Mouse (Mus musculus) 416B (cell line): ENCODE measurements around the gene Lrrc8a.

ENCODE experiments used
- DNase-seq: peaks from one replicate; pipeline ENCODE4 v3.0.0; 2011; ENCODE audit warnings: low read depth

The Lrrc8a gene

DNA sequence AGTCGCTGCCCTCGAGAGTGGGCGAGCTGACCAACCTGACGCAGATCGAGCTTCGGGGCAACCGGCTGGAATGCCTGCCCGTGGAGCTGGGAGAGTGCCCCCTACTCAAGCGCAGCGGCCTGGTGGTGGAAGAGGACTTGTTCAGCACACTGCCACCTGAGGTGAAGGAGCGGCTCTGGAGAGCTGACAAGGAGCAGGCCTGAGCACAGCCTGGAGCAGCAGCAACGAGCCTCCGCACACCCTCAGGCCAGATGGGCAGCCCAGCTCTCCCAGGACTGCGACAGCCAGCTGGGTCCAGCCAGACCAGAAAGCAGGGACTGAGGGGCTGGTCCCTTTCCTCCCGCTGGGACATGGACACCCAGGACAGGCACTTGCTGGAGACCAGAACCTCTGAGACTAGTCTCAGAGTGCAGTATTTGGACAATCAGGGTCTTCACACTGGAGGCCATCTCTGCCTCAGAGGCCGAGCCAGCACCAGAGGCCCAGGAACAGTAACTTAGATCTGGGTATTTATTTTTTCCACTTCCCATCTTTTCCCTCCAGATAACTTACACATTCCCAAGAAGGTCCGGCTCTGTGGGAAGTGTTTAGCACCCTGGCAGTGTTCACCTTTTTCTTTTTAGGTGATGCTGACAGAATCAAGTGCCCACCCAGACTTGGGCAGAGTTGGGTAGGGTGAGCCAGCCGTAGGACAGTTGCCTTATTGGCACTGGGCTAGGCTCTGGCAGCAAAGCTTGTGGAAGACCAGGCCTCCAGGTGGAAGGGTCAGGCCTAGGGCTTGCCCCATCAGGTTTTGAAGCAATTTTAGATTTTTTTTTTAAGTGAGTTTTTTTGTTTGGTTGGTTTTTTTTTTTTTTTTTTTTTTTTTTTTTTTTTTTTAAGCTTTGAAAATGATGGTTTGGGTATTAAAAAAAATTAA lies 24.7 kb downstream of the Lrrc8a start:
- no peak for DNase-seq

DNA sequence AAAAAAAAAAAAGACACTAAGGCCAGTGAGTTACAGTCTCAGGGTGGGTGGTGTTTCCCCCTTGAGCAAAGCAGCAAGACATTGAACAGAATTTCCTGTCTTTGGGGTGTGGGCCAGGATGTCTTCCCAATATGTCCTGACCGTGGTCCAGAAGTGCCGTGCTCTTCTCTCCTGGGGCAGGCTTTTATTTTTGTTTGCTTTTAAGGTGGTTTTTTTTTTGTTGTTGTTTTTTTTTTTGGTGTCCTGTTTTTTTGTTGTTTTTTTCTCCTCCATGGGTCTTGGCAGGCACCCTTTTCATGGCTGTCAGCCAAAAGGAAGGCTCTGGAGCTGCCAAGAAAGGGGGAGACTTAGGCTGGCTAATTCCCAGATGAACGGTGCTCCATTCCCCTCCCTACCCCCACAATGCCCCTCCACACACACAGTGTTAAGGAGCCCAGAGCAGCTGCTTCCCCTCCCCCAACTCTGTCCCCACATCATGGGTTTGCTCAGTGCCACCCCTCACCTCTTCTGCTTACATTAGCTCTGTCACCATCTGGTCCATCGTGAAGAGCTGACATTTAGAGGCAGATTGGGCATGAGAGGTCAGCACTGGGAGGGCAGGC lies 25.4 kb downstream of the Lrrc8a start:
- no peak for DNase-seq

DNA sequence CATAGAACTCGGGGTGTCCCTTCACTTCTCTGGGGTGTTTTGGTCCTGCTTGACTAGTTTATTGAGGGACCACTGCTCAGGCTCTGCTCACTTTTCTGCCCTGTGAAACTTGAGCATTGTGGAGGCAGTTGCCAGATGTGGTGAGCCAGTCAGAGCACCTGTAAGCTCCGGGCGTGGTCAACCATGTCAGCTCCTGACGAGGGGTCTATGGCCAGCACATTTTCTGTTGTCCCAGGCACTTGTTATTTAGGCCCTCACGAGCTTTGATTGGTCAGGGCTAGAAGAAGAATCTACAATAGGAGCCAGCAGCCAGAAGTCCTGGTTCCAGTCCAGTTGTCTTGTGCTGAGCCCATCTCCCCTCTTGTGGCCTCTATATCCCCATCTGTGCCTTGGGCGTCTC lies 26.3 kb downstream of the Lrrc8a start:
- DNase-seq: no peak

DNA sequence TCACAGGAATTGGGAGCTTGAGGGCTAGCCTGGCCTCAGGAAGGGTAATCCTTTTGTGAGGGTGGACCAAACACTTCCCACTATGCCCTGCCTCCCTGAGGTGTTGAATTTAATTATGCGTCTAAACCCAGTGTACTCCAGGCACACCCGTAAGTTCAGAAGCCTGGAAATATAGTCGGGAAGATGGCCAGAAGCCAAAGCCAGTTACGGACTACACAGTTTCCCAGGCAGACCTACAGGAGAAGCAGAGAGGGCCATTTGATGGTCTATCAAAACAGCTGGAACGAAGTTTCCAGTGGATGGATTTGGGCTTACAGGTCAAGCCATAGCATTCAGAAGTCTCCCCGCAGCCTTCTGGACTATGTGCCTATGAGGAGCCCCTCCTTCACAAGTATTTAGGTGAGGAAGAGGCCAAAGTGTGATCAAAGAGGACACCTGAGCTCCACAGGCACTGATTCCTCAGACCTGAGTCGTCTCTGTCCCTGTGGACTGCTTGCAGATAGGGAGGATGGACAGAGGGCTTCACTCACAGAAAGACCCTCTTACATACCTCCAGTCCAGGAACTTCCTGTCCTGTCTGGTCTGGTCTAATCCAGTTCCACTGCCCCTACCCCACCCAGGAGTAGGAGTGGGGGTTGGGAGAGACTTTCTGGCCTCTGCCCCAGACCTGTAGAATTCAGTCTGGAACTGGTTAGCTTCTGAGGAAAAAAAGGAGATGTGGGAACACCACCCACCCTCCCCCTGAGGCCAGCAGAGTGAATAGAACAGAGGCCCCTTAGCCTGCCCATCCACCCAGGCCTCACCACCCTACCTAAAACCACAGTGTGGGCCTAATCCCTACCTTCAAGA lies 27.4 kb downstream of the Lrrc8a start:
- DNase-seq: no peak

DNA sequence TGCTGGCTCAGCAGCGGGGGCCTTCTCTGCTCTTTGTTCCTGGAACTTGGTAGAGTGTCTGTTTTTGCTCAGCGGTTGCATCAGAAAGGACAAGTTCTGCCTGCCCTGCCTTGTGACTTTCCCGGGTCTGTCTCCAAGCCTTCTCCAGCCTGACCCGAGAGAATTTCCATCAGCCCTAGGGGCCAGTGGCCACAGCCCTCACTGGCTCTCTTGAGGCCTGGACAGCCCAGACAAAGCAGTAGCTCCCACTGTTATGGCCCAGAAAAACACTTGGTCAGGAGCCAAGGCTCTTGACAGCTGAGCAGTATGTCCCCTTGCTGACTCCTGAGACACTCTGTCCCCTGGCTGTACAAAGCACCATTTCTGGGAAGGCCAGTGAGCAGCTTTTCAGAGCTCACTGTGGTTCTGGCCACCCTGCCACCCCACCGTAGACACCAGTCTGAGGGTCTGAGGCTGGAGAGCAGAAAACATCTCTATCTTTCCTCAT lies 28.3 kb downstream of the Lrrc8a start, which contains the start of gene Phyhd1:
Phyhd1 (plus strand) TSS at position 437 of the 487 bp plus-strand sequence.
- no peak for DNase-seq

DNA sequence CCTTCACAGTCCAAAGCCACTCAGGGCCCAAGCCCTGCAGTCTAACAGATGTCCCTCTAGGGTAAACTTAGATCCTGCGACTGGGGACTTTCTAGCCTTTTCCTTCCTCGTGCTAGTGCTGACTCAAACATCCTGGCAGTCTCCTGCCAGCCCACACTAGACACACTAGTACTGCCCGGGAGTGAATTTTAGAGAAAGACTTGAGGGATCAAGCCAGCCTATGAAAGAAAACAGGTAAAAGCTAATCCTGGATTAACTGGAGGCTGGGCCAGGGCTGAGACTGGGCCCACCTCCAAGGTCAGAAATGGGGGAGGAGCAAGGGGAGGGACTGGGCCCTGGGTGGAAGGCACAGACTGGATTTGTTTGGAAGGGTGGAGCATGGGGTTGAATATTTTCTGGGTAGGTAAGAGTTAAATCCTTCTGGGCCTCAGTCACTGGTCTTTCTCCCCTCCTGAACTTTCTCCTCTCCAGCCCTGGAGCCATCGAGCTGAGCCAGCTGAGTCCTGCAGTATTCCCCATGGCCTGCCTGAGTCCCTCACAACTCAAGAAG lies 29.0 kb downstream of the Lrrc8a start:
- DNase-seq: peak; percentile 57

DNA sequence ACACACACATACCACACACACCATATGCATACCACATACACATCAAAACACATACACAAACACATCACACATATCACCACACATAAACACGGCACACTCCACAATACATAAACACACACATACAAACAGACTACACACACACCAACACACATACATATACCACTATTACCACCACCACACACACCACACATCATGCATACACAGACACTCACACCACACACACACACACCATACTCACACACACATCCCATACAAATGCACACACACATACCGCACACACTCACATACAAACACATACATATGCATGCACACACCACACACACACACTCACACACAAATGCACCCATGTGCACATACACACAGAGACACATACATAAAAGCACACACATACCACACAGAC lies 30.0 kb downstream of the Lrrc8a start:
- no peak for DNase-seq

DNA sequence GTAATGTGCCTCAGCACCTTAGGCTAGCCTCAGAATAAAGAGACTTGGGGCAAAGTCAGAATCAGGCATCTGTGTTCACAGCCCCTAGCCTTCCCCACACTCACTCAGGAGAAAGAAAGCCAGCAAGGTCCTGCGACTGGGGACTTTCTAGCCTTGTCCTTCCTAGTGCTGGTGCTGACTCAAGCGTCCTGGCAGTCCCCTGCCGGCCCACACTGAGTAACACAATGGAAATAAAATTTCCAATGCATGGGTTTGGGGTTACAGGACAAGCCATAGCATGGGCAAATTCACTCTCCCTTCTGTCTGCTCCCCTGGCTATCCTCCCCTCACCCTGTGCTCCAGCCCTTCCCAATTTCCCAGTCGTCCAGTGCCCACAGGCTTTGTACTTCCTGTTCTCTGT lies 30.9 kb downstream of the Lrrc8a start:
- no peak for DNase-seq

DNA sequence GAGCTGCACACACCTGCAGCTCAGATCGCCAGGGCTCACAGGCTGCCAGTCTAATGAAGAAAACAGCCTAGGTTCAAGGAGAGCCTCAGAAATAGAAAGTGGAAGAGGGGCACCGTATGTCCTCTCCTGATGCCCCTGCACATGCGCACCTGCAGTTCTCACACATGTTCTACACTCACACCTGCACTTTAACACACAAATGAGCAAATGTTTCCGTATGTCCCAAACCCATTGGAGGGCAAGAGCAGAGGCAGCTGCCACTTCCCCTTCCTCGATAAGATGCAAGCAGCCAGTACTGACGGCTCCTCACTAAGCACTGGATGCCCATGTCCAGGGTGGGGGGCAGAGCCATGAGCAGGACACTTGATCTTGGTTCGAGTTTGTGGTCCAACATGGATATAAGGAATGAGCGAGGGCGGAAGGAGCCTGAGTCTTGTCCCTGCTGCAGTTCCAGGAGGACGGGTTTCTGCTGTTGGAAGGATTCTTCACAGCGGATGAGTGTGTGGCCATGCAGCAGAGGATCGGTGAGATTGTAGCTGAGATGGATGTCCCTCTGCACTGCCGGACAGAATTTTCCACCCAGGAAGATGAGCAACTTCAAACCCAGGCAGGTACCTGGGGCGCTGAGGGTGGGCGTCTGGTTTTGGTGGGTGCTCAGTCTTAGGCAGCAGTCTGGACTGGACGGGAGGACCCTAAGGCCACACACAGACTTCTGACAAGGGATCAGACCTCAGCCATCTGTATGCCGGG lies 31.9 kb downstream of the Lrrc8a start:
- DNase-seq: no peak

DNA sequence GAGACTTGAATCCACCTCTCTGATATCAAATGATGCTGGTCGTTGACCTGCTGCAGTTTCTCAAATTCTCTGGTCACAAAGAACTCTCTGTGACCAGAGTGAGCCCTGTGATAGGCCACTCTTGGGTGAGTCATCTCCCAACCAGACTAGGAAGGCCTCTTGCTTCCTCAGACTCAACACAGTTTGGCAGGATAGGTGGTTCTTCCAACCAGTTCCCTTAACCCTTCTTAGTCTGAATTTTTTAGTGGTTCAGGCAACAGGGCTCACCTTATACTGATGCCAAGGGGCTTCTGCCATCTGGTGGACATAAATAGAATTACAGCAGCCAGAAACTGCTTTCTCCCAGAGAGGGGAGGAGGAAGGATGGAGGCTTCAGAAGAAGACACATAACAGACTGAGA lies 32.6 kb downstream of the Lrrc8a start:
- peak; percentile 99 for DNase-seq

DNA sequence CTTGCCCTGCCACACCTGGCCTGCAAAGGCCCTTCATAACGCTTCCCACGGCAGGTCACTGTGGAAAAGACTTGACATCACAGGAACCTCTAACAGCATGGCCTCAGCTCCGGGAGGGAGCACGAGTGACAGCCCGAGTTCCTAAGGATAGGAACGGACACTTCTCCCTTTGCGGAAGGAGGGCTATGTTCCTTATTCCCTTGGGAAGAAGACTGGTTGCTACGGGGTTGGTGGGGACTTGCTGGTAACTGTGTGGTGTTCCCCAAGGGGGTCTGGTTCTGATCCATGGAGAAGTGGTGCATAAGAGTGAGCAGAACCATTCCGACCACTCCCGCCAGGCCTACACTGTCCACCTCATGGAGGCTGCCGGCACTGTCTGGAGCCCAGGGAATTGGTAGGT lies 43.2 kb downstream of the Lrrc8a start, which contains the start of gene Gm28038:
Gm28038 (plus strand) TSS at position 301 of the 400 bp plus-strand sequence.
- DNase-seq: no peak

DNA sequence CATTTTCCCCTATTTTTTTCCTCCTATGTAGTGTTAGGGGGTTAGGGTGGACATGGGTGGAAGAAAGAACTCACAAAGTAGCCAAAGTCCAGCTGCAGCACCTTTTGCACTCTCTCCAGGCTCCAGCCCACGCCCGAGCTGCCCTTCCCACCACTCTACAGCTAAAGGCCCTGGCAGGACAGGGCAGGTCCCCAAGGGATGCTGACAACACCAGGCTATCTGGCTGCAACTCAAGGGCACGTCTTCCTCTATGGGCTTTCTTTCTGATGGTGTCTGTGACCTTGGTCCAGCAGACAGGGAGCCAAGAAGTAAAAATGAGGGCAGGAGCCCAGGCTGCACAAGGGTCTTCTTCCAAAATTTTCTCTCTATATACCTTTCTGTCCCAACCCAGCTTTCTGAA lies 44.1 kb downstream of the Lrrc8a start:
- DNase-seq: no peak

DNA sequence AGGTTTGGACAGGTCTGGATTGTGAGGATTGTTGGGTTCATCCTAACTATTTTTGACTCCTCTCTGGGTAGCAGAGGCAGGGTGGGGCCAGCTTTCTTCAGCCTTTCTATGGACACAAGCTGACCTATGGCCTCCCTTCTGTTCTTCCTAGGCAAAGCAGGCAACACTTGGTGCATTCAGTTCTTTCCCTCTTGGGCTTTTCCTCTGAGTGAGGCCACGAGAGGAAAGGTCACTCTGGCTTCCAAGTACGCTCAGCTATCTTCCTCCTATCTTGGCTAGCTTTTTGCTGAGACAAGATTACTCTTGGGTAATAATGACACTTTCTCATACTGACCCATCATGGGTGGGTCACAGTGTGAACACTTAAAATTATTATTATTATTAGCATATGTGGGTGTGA lies 45.7 kb downstream of the Lrrc8a start:
- DNase-seq: no peak

DNA sequence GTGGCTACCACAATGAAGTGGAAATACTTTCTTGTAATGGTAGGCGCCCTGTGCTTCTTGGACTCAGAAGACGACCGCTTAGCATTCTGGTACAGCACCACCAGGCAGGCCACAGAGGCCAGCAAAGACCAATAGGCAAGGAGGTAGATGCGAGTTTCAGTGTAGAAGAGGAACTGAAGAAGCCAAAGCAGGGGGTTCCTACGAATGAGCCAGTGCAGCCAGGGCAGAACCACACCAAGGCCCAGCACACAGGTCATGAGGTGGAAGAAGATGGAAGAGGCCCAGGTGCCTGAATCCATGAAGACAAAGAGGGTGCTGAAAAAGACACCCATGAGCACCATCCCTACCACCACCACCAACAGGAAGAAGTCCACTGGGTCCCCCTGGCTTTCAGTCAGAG lies 47.5 kb downstream of the Lrrc8a start:
- no peak for DNase-seq

DNA sequence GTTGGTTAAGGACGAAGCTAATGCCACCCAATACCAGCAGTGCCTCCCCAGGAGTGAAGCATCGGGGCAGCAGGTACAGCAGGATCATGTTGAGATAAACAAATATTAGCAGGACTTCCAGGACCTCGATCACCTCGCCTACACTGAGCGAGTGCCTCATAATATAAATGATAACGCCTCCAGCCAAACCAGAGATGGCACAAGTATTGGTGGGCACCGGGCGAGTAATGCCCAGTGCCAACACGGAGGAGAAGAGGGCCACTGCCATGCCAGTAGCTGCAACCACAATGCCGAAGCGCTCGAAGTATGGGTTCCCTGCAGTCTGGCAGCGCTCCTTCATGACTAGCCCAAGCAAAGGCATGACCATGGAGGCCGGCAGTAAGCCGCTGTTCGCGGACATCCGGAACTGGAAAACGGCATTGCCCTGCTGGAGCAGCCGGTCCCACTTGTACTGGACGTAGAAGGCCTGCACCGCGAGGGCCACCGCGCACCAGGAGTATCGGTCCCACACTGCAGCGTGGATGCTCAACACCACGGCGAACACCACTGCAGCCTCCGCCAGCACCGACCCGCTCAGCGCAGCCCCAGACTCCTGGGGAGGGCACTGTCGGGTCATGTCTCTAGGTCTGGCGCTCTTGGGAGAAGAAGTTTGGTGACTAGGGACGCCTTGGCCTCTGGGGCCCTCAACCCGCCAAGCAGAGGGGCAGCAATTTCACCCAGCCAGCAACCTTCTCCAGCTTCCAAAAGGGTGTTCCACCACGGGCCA lies 48.1 kb downstream of the Lrrc8a start:
- no peak for DNase-seq

DNA sequence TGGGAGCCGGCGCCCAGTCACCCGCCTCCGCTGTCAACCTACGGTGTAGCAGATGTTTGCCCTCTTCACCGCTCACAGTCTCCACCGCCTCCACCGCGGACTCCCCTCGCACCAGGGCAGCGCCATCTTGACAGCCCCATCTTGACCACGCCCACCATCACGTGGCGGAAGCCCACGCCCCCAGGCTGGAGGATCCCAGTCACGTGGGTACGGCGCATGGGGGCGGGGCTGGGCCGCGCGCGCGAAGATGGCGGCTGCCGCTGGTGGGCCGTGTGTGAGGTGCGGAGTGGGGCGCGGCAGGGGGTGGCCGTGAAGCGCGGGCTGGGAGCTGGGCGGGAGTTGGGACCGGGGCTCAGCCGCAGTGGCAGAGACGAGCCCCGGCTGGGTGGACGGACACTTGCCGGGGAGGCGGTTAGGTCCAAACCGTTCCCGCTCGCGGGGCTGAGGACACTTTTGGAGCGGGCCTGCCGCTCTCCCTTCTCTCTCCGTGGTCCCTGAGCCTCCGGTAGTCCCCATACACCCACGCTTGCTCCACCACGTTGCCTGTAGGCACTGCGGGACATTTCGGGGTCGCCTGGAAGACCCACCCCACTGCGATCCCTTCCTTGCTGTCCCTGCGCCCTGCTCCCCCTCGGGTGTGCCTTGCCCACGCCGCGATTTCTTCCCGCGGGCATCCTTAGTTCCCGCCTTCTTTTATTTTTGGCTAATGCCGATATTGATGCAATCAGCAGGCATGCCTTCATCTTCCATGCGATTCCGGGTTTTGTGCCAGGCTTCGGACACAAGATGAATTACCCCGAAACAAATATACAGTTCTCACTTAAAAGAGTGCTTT lies 48.9 kb downstream of the Lrrc8a start, which contains the start of the genes Dolk and Nup188:
Dolk (minus strand) TSS at position 143 of the 835 bp plus-strand sequence.
Nup188 (plus strand) TSS at position 206 of the 835 bp plus-strand sequence.
- peak; percentile 92 for DNase-seq

DNA sequence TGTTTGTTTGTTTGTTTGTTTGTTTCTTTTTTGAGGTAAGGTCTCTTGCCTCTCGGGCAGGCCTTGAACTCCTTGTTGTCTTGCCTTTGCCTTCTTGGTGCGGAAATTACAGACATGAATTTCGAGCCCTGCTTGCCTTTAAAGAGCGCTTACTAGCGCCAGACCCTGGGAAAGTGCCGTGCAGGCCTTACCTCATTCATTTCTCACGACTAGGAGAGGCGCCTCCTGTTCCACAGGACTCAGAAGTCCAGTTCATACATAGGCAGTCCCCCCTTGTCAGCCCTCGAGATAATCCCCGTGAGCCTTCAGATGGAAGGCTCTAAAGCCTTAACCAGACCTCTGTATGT lies 49.5 kb downstream of the Lrrc8a start:
- DNase-seq: peak; percentile 77

DNA sequence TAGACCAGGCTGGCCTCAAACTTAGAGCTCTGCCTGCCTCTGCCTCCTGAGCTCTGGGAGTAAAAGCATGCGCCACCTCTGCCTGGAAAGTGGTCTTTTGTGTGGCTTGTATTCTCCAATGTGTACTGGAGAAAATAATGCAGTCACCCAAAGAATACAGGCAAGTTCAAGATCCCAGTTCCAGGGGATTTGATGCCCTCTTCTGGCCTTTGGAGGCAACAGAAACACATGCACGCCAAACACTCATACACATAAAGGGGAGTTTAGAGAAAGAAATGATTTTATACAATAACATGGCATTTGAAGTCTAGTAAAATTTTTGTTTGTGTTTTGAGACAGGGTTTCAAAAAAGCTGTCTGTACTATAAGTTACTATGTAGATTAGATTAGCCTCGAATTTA lies 62.0 kb downstream of the Lrrc8a start:
- peak; percentile 47 for DNase-seq

DNA sequence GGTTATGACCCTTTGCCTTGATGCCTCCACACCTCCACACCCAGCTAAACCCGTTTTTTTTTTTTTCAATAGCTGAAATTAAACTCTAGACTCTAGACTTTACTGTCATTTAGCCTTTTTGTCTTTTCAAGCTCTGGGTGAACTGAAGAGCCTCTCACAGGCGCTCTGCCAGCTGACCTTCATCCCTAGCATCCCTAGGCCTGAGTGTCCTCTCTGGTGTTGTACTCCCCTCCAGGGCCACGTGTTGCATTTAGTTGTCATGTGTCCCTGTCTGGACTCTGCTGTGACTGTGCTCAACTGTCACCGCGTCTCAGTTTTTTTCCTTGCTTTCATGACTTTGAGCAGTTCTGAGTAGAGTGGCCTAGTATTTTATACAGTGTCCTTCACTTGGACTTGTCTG lies 62.5 kb downstream of the Lrrc8a start:
- DNase-seq: no peak
